Mouse (Mus musculus) Muller cell, postnatal 12 days (primary cell): ENCODE results near the gene Man2a2.
"Not testable (repeated sequence)": the region's sequence is repeated elsewhere in the genome, so short reads cannot be mapped to it uniquely, and the experiment has no call there.

Source experiments
- DNase-seq: peaks from one replicate; pipeline ENCODE4 v3.0.0-alpha.2; 2015; ENCODE audit errors: inconsistent ontology term

Man2a2 gene

GRCm38 (mm10) chr7:80339371-80339770 is 31.8 kb downstream of the Man2a2 start:
- peak; percentile 51 for DNase-seq

- no peak for DNase-seq
Observed at GRCm38 (mm10) chr7:80336932-80337331, 34.2 kb downstream of the Man2a2 start.

- no peak for DNase-seq
Observed at GRCm38 (mm10) chr7:80334848-80335247, 36.3 kb downstream of the Man2a2 start.

GRCm38 (mm10) chr7:80331433-80331832 is 39.7 kb downstream of the Man2a2 start:
- no peak for DNase-seq

GRCm38 (mm10) chr7:80330278-80330677 is 40.9 kb downstream of the Man2a2 start:
- DNase-seq = no peak

- no peak for DNase-seq
Observed at GRCm38 (mm10) chr7:80326076-80326475, 45.1 kb downstream of the Man2a2 start.

GRCm38 (mm10) chr7:80325292-80325868 is 45.8 kb downstream of the Man2a2 start:
- DNase-seq = no peak

- not testable (repeated sequence) for DNase-seq
Observed at GRCm38 (mm10) chr7:80324816-80325119, 46.4 kb downstream of the Man2a2 start.

GRCm38 (mm10) chr7:80324043-80324815 is 46.9 kb downstream of the Man2a2 start, which contains the start of gene Rccd1:
Rccd1 (minus strand) TSS chr7:80324454.
- DNase-seq = peak; percentile 97

- no peak for DNase-seq
Observed at GRCm38 (mm10) chr7:80323336-80323735, 47.8 kb downstream of the Man2a2 start.

- DNase-seq = no peak
Observed at GRCm38 (mm10) chr7:80319846-80320496, 51.2 kb downstream of the Man2a2 start.

- no peak for DNase-seq
Observed at GRCm38 (mm10) chr7:80318670-80319069, 52.5 kb downstream of the Man2a2 start.

- DNase-seq = no peak
Observed at GRCm38 (mm10) chr7:80317439-80318115, 53.6 kb downstream of the Man2a2 start.

- no peak for DNase-seq
Observed at GRCm38 (mm10) chr7:80315733-80316132, 55.4 kb downstream of the Man2a2 start.

- no peak for DNase-seq
Observed at GRCm38 (mm10) chr7:80310771-80311170, 60.4 kb downstream of the Man2a2 start.

GRCm38 (mm10) chr7:80307766-80308165 is 63.4 kb downstream of the Man2a2 start:
- no peak for DNase-seq

- no peak for DNase-seq
Observed at GRCm38 (mm10) chr7:80301522-80301921, 69.7 kb downstream of the Man2a2 start.

- no peak for DNase-seq
Observed at GRCm38 (mm10) chr7:80299568-80299967, 71.6 kb downstream of the Man2a2 start.
